Mouse (Mus musculus) megakaryocyte, embryonic 14.5 days (primary cell): ENCODE data around the gene Pan2.

Experiments used
- FLI1 ChIP-seq: IDR thresholded peaks from 2 replicates; pipeline ENCODE4 v1.6.1; 2012; ENCODE audit warnings: low read length, inconsistent platforms, mixed read lengths
- GATA1 ChIP-seq: IDR thresholded peaks from 3 replicates; pipeline ENCODE4 v1.6.1; 2012; ENCODE audit warnings: mixed read lengths, low read length, inconsistent platforms, borderline replicate concordance

DNA sequence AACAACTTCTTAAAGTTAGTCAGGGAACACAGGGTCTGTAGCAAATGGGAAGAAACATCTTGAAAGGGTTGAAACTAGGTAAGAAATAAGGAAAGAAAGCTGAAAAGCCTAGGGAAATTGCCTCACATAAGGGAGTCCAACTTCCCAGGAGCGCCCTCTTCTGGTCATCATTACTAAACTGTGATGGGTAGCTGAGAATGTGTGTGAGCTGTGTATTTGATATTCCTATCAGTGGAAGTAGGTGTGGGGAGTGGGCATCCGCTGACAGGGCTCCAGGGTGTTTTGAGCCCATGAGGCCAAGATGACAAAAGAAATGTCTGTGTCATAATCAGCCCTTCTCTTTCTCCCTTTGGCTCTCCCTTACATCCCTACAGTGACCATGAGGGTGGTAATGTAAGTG lies 55.7 kb downstream of the Pan2 start:
- TF ChIP-seq FLI1: no peak
- no peak for TF ChIP-seq GATA1
